23 mouse cellular contexts compared by ENCODE assay signal in genomic region chr6:19273207-19273606, GRCm38 (mm10).
"Had no signal": no experiment of that assay in that cellular context is flagged by ENCODE, and none has a peak within 500 bp of the region (broad histone marks: within the 10 kb centered on the region; RNA-seq: fewer than 3 reads in every experiment).

No protein-coding gene starts in this region.

- H3K9me3 ChIP-seq: heart, embryonic 13.5 days; heart, embryonic 15.5 days; hindbrain, embryonic 13.5 days; hindbrain, embryonic 15.5 days; limb, embryonic 10.5 days; limb, embryonic 12.5 days had no signal

- H3K4me3 ChIP-seq: heart, adult 2 months; heart, embryonic 13.5 days; heart, embryonic 15.5 days; hindbrain, embryonic 13.5 days; hindbrain, embryonic 15.5 days; layer of hippocampus, adult 2 months; limb, embryonic 10.5 days; limb, embryonic 12.5 days had no signal

- H3K27me3 ChIP-seq: heart, embryonic 13.5 days; heart, embryonic 15.5 days; hindbrain, embryonic 13.5 days; hindbrain, embryonic 15.5 days; limb, embryonic 12.5 days had no signal

- H3K4me1 ChIP-seq: heart, embryonic 13.5 days; heart, embryonic 15.5 days; hindbrain, embryonic 13.5 days; hindbrain, embryonic 15.5 days; limb, embryonic 10.5 days; limb, embryonic 12.5 days had no signal

- DNase-seq: gastrocnemius, postnatal 14 days; gastrocnemius, postnatal 36 days; heart, adult 11 months; heart, adult 2 months; heart, postnatal 14 days; heart, postnatal 36 days; kidney, adult 18-20 months; kidney, adult 8-10 months; kidney, postnatal 10 days; kidney, postnatal 25 days; kidney, postnatal 4 days; liver had no signal

- ATAC-seq: hindbrain, postnatal 0 days; intestine, postnatal 0 days had no signal

- H3K36me3 ChIP-seq: heart, embryonic 13.5 days; heart, embryonic 15.5 days; hindbrain, embryonic 13.5 days; hindbrain, embryonic 15.5 days; limb, embryonic 10.5 days; limb, embryonic 12.5 days had no signal

- H3K9ac ChIP-seq: heart, embryonic 13.5 days; heart, embryonic 15.5 days; hindbrain, embryonic 13.5 days; hindbrain, embryonic 15.5 days; limb, embryonic 12.5 days had no signal

- H3K27ac ChIP-seq: heart, adult 2 months; heart, embryonic 13.5 days; heart, embryonic 15.5 days; hindbrain, embryonic 13.5 days; hindbrain, embryonic 15.5 days; hindbrain, postnatal 0 days; layer of hippocampus, adult 2 months; limb, embryonic 10.5 days; limb, embryonic 12.5 days had no signal

- H3K4me2 ChIP-seq: heart, embryonic 11.5 days; heart, embryonic 13.5 days; heart, embryonic 15.5 days; hindbrain, embryonic 13.5 days; hindbrain, embryonic 15.5 days; limb, embryonic 12.5 days; liver, embryonic 11.5 days had no signal
